Mouse (Mus musculus): ENCODE measurements around the gene Gm42906. TPM values are rescaled to one million over a fixed set of nuclear protein-coding genes. Genes with fewer than 3 reads are reported as not detected.

Gene Gm42906
- polyA plus RNA-seq, 1 experiment from 2014 or later, result 0.66 TPM

DNA sequence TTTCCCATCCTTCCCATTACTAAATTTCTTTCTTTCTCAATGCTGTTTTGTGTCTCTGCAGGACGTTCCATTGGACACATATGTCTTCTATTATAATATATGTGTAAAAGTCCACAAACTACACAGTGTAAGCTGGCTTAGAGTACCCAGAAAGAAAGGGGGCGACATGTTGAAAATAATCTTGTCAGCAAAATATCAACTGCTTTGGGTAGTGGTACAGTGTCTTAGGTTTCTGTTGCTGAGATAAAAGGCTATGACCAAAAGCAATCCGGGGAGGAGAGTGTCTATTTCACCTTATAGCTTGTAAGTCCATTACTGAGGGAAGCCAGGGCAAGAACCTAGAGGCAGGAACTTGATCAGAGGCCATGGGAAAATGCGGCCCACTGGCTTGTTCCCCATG, 293.8 kb downstream of the Gm42906 start:
- 97% methylated on average over 4 of the region's 4 CpGs for WGBS
- no peaks in the 10 kb centered on the region for H3K36me3 ChIP-seq (ENCODE audit: insufficient read depth, low read length)
- H3K9ac ChIP-seq (replicated peaks; ENCODE audit: low read depth), result no peak overlapping the region
- no peak overlapping the region for H3K4me2 ChIP-seq (replicated peaks; ENCODE audit: low read depth, low read length)
- no peak overlapping the region for H3K4me3 ChIP-seq (ENCODE audit: low read depth, low read length)
- TF ChIP-seq EP300 (IDR thresholded peaks at IDR 0.05) (no peak), CTCF (IDR thresholded peaks at IDR 0.05) (no peak)
- H3K27me3 ChIP-seq (replicated peaks; ENCODE audit: insufficient read depth, low read length), result no peaks in the 10 kb centered on the region
- no peak for DNase-seq (ENCODE audit: low spot score)
- no peak for ATAC-seq
- H3K27ac ChIP-seq (ENCODE audit: low read length), result 0 out of 2 replicates have a peak overlapping the region, but pooled peaks have one; percentile 10
- peaks cover 13% of the 10 kb centered on the region; the same call in 1 of the 2 replicates for H3K4me1 ChIP-seq (ENCODE audit: insufficient read depth, low read depth, low read length)
- H3K9me3 ChIP-seq (ENCODE audit: low read length), result no peaks in the 10 kb centered on the region

GRCm38 (mm10) chr5:151133744-151134143, 294.2 kb downstream of the Gm42906 start:
- H3K27me3 ChIP-seq (replicated peaks; ENCODE audit: insufficient read depth, low read length), result no peaks in the 10 kb centered on the region
- WGBS, result 87% methylated on average over 14 of the region's 14 CpGs
- H3K9ac ChIP-seq (replicated peaks; ENCODE audit: low read depth), result no peak overlapping the region
- TF ChIP-seq CTCF (IDR thresholded peaks at IDR 0.05) (no peak), EP300 (IDR thresholded peaks at IDR 0.05) (no peak)
- H3K4me2 ChIP-seq (replicated peaks; ENCODE audit: low read depth, low read length), result no peak overlapping the region
- ATAC-seq (no peak), DNase-seq (ENCODE audit: low spot score) (no peak)
- no peaks in the 10 kb centered on the region for H3K9me3 ChIP-seq (ENCODE audit: low read length)
- H3K4me1 ChIP-seq (ENCODE audit: insufficient read depth, low read depth, low read length), result peaks cover 13% of the 10 kb centered on the region; the same call in 1 of the 2 replicates
- no peak overlapping the region for H3K27ac ChIP-seq (ENCODE audit: low read length)
- H3K4me3 ChIP-seq (ENCODE audit: low read depth, low read length), result no peak overlapping the region
- no peaks in the 10 kb centered on the region for H3K36me3 ChIP-seq (ENCODE audit: insufficient read depth, low read length)

DNA sequence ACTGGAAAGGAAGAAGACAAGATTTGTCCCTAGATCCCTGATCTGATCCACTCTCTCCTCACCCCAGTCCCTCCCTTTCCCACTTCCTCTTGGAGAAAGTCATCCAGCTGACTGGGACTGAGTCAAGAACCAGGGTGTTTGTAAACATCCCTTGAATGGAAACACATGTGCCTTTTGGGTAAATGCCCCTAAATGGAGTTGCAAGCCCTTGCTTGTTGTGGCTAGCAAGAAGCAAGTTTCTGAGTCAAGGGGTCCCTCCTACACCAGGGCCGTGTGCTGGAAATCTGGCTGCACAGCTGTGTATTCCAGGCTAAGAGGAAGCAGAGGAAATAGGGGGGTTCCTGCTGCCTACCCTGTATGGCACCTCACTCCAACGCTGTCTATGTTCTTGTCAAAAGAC, 298.2 kb downstream of the Gm42906 start:
- Histone ChIP-seq H3K9ac (replicated peaks; ENCODE audit: low read depth) (no peak overlapping the region), H3K9me3 (ENCODE audit: low read length) (no peaks in the 10 kb centered on the region), H3K4me2 (replicated peaks; ENCODE audit: low read depth, low read length) (no peak overlapping the region), H3K27ac (ENCODE audit: low read length) (peak overlapping the region; percentile 55), H3K4me3 (ENCODE audit: low read depth, low read length) (no peak overlapping the region), H3K27me3 (replicated peaks; ENCODE audit: insufficient read depth, low read length) (no peaks in the 10 kb centered on the region), H3K4me1 (ENCODE audit: insufficient read depth, low read depth, low read length) (no peaks in the 10 kb centered on the region; the same call in 1 of the 2 replicates), H3K36me3 (ENCODE audit: insufficient read depth, low read length) (no peaks in the 10 kb centered on the region)
- ATAC-seq, result peak; percentile 83
- TF ChIP-seq CTCF (IDR thresholded peaks at IDR 0.05) (no peak), EP300 (IDR thresholded peaks at IDR 0.05) (peak; percentile 64; the same call in 1 of the 2 replicates)
- peak; percentile 89 for DNase-seq (ENCODE audit: low spot score)
- 34% methylated on average over 2 of the region's 2 CpGs for WGBS

DNA sequence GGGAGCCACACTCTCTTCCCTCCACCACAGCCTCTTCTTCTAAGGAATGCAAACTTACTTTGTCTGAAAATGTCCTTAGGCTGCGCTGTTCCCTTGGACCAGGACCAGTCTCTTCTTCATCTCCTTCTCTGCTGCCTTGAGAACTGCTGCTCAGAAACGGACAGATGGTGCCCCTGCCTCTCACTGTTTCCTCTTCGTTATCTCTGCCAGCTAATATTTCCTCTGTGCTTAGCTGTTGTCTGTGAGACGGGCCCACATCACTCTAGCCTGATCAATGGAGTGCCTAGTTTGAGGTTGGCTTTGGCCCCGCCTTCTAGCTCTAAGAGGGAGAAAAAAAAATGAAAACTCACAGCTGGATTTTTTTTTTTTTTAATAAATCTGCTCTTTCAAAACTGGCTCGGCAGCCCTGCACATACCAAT, 300.7 kb downstream of the Gm42906 start:
- H3K36me3 ChIP-seq (ENCODE audit: insufficient read depth, low read length), result no peaks in the 10 kb centered on the region
- 20% methylated on average over 6 of the region's 6 CpGs for WGBS
- peak; percentile 48 for ATAC-seq
- peak overlapping the region; percentile 20; the same call in 1 of the 2 replicates for H3K9ac ChIP-seq (replicated peaks; ENCODE audit: low read depth)
- H3K4me1 ChIP-seq (ENCODE audit: insufficient read depth, low read depth, low read length), result no peaks in the 10 kb centered on the region; the same call in 1 of the 2 replicates
- TF ChIP-seq CTCF (IDR thresholded peaks at IDR 0.05), result peak; percentile 5; the same call in 1 of the 2 replicates
- no peak for TF ChIP-seq EP300 (IDR thresholded peaks at IDR 0.05)
- H3K4me2 ChIP-seq (replicated peaks; ENCODE audit: low read depth, low read length), result peak overlapping the region; percentile 38
- H3K27ac ChIP-seq (ENCODE audit: low read length), result peak overlapping the region; percentile 72
- peak overlapping the region; percentile 39 for H3K4me3 ChIP-seq (ENCODE audit: low read depth, low read length)
- no peaks in the 10 kb centered on the region for H3K27me3 ChIP-seq (replicated peaks; ENCODE audit: insufficient read depth, low read length)
- no peaks in the 10 kb centered on the region for H3K9me3 ChIP-seq (ENCODE audit: low read length)
- peak; percentile 76 for DNase-seq (ENCODE audit: low spot score)

DNA sequence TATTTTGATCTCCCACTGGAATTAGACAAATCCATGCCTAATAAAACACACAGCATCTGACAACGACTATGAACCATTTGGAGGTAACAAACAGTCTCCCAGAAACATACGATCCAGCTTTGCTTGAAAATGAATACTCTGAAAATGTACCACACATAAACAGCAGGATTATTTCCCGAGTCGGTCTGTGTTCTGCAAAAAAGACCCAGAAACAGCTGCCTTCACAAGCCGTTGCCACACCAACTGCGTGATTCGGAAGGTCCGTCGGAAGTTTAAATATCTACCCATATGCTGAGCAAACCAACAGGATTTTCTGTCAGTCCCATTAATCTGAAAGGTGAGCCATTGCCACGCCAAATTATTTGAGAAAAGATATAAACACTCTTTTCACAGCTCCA, 301.4 kb downstream of the Gm42906 start:
- Histone ChIP-seq H3K27me3 (replicated peaks; ENCODE audit: insufficient read depth, low read length) (no peaks in the 10 kb centered on the region), H3K4me3 (ENCODE audit: low read depth, low read length) (peak overlapping the region; percentile 39), H3K4me1 (ENCODE audit: insufficient read depth, low read depth, low read length) (no peaks in the 10 kb centered on the region; the same call in 1 of the 2 replicates), H3K9me3 (ENCODE audit: low read length) (no peaks in the 10 kb centered on the region), H3K4me2 (replicated peaks; ENCODE audit: low read depth, low read length) (peak overlapping the region; percentile 38), H3K27ac (ENCODE audit: low read length) (peak overlapping the region; percentile 72), H3K36me3 (ENCODE audit: insufficient read depth, low read length) (no peaks in the 10 kb centered on the region), H3K9ac (replicated peaks; ENCODE audit: low read depth) (peak overlapping the region; percentile 4; the same call in 1 of the 2 replicates)
- no peak for DNase-seq (ENCODE audit: low spot score)
- ATAC-seq, result no peak
- TF ChIP-seq CTCF (IDR thresholded peaks at IDR 0.05), result no peak
- no peak for TF ChIP-seq EP300 (IDR thresholded peaks at IDR 0.05)
- 54% methylated on average over 10 of the region's 10 CpGs for WGBS

- ATAC-seq (peak; percentile 37), DNase-seq (ENCODE audit: low spot score) (peak; percentile 72)
- WGBS, result 56% methylated on average over 6 of the region's 6 CpGs
- Histone ChIP-seq H3K4me2 (replicated peaks; ENCODE audit: low read depth, low read length) (peak overlapping the region; percentile 38), H3K4me1 (ENCODE audit: insufficient read depth, low read depth, low read length) (no peaks in the 10 kb centered on the region; the same call in 1 of the 2 replicates), H3K27ac (ENCODE audit: low read length) (peak overlapping the region; percentile 72; the same call in 1 of the 2 replicates), H3K4me3 (ENCODE audit: low read depth, low read length) (peak overlapping the region; percentile 39), H3K36me3 (ENCODE audit: insufficient read depth, low read length) (no peaks in the 10 kb centered on the region), H3K9me3 (ENCODE audit: low read length) (no peaks in the 10 kb centered on the region), H3K9ac (replicated peaks; ENCODE audit: low read depth) (peak overlapping the region; percentile 4; the same call in 1 of the 2 replicates), H3K27me3 (replicated peaks; ENCODE audit: insufficient read depth, low read length) (no peaks in the 10 kb centered on the region)
- TF ChIP-seq CTCF (IDR thresholded peaks at IDR 0.05), result no peak
Measured at GRCm38 (mm10) chr5:151125985-151126607, 301.9 kb downstream of the Gm42906 start.

Data from lung, postnatal 0 days (tissue).